Mouse (Mus musculus) layer of hippocampus, postnatal 10 days (tissue): ENCODE measurements around the gene Eri3. TPM values are rescaled to one million over a fixed set of nuclear protein-coding genes. Genes with fewer than 3 reads are reported as not detected.
A peak's percentile ranks its signal among the peaks of the same experiment; 100 is the strongest.

Experiments used
- DNase-seq, 2 experiments: peaks; one replicate each; pipeline ENCODE4 v3.0.0; 2021; ENCODE audit warnings: low spot score in 2 of 2
- long read RNA-seq: library from polyadenylated mRNA; stranded (forward); transcript quantifications from one replicate; pipeline ENCODE4 v2.0.0, GENCODE M21; 2023
- total RNA-seq, 2 experiments: library from RNA; stranded (reverse); gene quantifications; 2 replicates each; pipeline ENCODE4 v1.2.3; 2021

The Eri3 gene
- total RNA-seq = 100 to 1,000 TPM; 217 to 237 TPM
- long read RNA-seq, transcript Eri3-201 (9 exons, 1,719 nt) = major isoform, 191 of 444 reads
- long read RNA-seq, partial matches to known transcripts = 91 of 444 reads
- long read RNA-seq, other reads (novel, unspliced or antisense) = 162 of 444 reads

- peak; percentile 98 for DNase-seq
Observed at GRCm38 (mm10) chr4:117550140-117550851, at the start of gene Eri3. TSS of gene Eri3 (plus strand) at chr4:117550365.

GRCm38 (mm10) chr4:117518246-117518645 lies 31.9 kb upstream of the Eri3 start:
- peak in 1 of 2 experiments; percentile 25 for DNase-seq

- DNase-seq = no peak
Observed at GRCm38 (mm10) chr4:117521350-117521749, 28.8 kb upstream of the Eri3 start.

GRCm38 (mm10) chr4:117525990-117526389 lies 24.2 kb upstream of the Eri3 start:
- DNase-seq = no peak

GRCm38 (mm10) chr4:117527116-117527899 lies 22.9 kb upstream of the Eri3 start:
- DNase-seq = no peak

- peak; percentile 49 to 52 for DNase-seq
Observed at GRCm38 (mm10) chr4:117527952-117528351, 22.2 kb upstream of the Eri3 start.

- DNase-seq = no peak
Observed at GRCm38 (mm10) chr4:117529843-117530242, 20.3 kb upstream of the Eri3 start.

GRCm38 (mm10) chr4:117535496-117536200 lies 14.5 kb upstream of the Eri3 start:
- no peak for DNase-seq

- DNase-seq = no peak
Observed at GRCm38 (mm10) chr4:117537002-117537401, 13.2 kb upstream of the Eri3 start.

- DNase-seq = no peak
Observed at GRCm38 (mm10) chr4:117539329-117539980, 10.7 kb upstream of the Eri3 start.

GRCm38 (mm10) chr4:117540571-117540970 lies 9.6 kb upstream of the Eri3 start:
- DNase-seq = no peak

GRCm38 (mm10) chr4:117545448-117545847 lies 4.7 kb upstream of the Eri3 start:
- no peak for DNase-seq

GRCm38 (mm10) chr4:117546616-117547015 lies 3.5 kb upstream of the Eri3 start:
- DNase-seq = no peak

GRCm38 (mm10) chr4:117549576-117549975 lies 589 bp upstream of the Eri3 start:
- DNase-seq = peak in 1 of 2 experiments; percentile 13

- DNase-seq = peak in 1 of 2 experiments; percentile 26
Observed at GRCm38 (mm10) chr4:117551144-117552000, 1.2 kb downstream of the Eri3 start.

- DNase-seq = no peak
Observed at GRCm38 (mm10) chr4:117555495-117555894, 5.3 kb downstream of the Eri3 start.

- DNase-seq = no peak
Observed at GRCm38 (mm10) chr4:117556372-117556771, 6.2 kb downstream of the Eri3 start.

GRCm38 (mm10) chr4:117557068-117557645 lies 7.0 kb downstream of the Eri3 start:
- no peak for DNase-seq

GRCm38 (mm10) chr4:117563967-117564366 lies 13.8 kb downstream of the Eri3 start:
- no peak for DNase-seq

GRCm38 (mm10) chr4:117568846-117569245 lies 18.7 kb downstream of the Eri3 start:
- no peak for DNase-seq
